Mouse (Mus musculus) kidney, postnatal 36 days (tissue): Measurements from ENCODE around the gene Washc1.
A peak's percentile ranks its signal among the peaks of the same experiment; 100 is the strongest.
"Not testable (repeated sequence)": the region's sequence is repeated elsewhere in the genome, so short reads cannot be mapped to it uniquely, and the experiment has no call there.

Experiments used
- DNase-seq, 2 experiments: peaks; one replicate each; pipeline ENCODE4 v3.0.0; 2021 to 2022; ENCODE audit warnings: mixed read lengths in 2 of 2

Washc1 gene

GRCm38 (mm10) chr17:66118991-66119390 is 7.6 kb downstream of the Washc1 start:
- no peak for DNase-seq

- no peak for DNase-seq
Measured at GRCm38 (mm10) chr17:66120701-66121100, 9.4 kb downstream of the Washc1 start.

GRCm38 (mm10) chr17:66123066-66123815 is 11.9 kb downstream of the Washc1 start, which contains the start of gene Ddx11:
Gene Ddx11 (plus strand): TSS chr17:66123520.
- peak; percentile 92 to 99 for DNase-seq

GRCm38 (mm10) chr17:66123816-66124610 is 12.7 kb downstream of the Washc1 start:
- DNase-seq, result peak in 1 of 2 experiments; percentile 16

GRCm38 (mm10) chr17:66125211-66125610 is 13.9 kb downstream of the Washc1 start:
- DNase-seq, result no peak

GRCm38 (mm10) chr17:66130371-66130770 is 19.0 kb downstream of the Washc1 start:
- DNase-seq, result no peak

- peak in 1 of 2 experiments; percentile 33 for DNase-seq
Measured at GRCm38 (mm10) chr17:66131212-66131611, 19.9 kb downstream of the Washc1 start.

- DNase-seq, result not testable (repeated sequence)
Measured at GRCm38 (mm10) chr17:66152706-66153662, 41.6 kb downstream of the Washc1 start.

GRCm38 (mm10) chr17:66153735-66154423 is 42.5 kb downstream of the Washc1 start:
- not testable (repeated sequence) for DNase-seq

GRCm38 (mm10) chr17:66154876-66155275 is 43.5 kb downstream of the Washc1 start:
- DNase-seq, result no peak

GRCm38 (mm10) chr17:66158271-66158670 is 46.9 kb downstream of the Washc1 start:
- DNase-seq, result no peak

GRCm38 (mm10) chr17:66167141-66167540 is 55.8 kb downstream of the Washc1 start:
- DNase-seq, result peak; percentile 7 to 18
